Mouse (Mus musculus) neural tube, embryonic 11.5 days (tissue): ENCODE data around the gene Thoc7. TPM values are rescaled to one million over a fixed set of nuclear protein-coding genes. Genes with fewer than 3 reads are reported as not detected.

ENCODE experiments used
- ATAC-seq: fragments of 200-750 bp; cut with Nextera tagmentation; 2 replicates; pipeline ENCODE4 v1.8.0; 2017; ENCODE audit warnings: moderate number of reproducible peaks, mild to moderate bottlenecking, moderate TSS enrichment, moderate library complexity; ENCODE audit not compliant: insufficient read depth, low FRiP score, low TSS enrichment
- DNase-seq: peaks from one replicate; pipeline ENCODE4 v3.0.0-alpha.2; 2015; ENCODE audit warnings: low spot score
- H3K27ac ChIP-seq: fragments of 300-500 bp; sonication (generic); 2 replicates; pipeline ENCODE4 v1.5.1; 2014; ENCODE audit warnings: low read depth, mild to moderate bottlenecking, low read length
- H3K27me3 ChIP-seq: fragments of 300-500 bp; sonication (generic); 2 replicates; pipeline ENCODE4 v1.6.1; 2014; ENCODE audit warnings: mild to moderate bottlenecking, low read length, mixed read lengths; ENCODE audit not compliant: control insufficient read depth, insufficient read depth
- H3K36me3 ChIP-seq: fragments of 300-500 bp; sonication (generic); 2 replicates; pipeline ENCODE4 v1.6.1; 2014; ENCODE audit warnings: mild to moderate bottlenecking, low read length, moderate library complexity, mixed read lengths; ENCODE audit not compliant: control insufficient read depth, insufficient read depth
- H3K4me1 ChIP-seq: fragments of 300-500 bp; sonication (generic); 2 replicates; pipeline ENCODE4 v1.6.1; 2014; ENCODE audit warnings: low read length, mixed read lengths; ENCODE audit not compliant: control insufficient read depth, insufficient read depth
- H3K4me2 ChIP-seq: fragments of 300-500 bp; sonication (generic); 2 replicates; pipeline ENCODE4 v1.6.1; 2014; ENCODE audit warnings: low read depth, mild to moderate bottlenecking, moderate library complexity
- H3K4me3 ChIP-seq: fragments of 300-500 bp; sonication (generic); 2 replicates; pipeline ENCODE4 v1.5.1; 2014; ENCODE audit warnings: low read depth, low read length
- H3K9ac ChIP-seq: fragments of 300-500 bp; sonication (generic); 2 replicates; pipeline ENCODE4 v1.6.1; 2014; ENCODE audit warnings: mild to moderate bottlenecking, low read length
- H3K9me3 ChIP-seq: fragments of 300-500 bp; sonication (generic); 2 replicates; pipeline ENCODE4 v1.6.1; 2016; ENCODE audit warnings: low read length; ENCODE audit not compliant: control insufficient read depth
- WGBS: fragments of 180-500 bp; shearing (Covaris S2); extraction: QIAGEN DNeasy Blood & Tissue Kit; methylation state at CpG from one replicate; pipeline ENCODE4 v1.1.7; 2014; 5-methylcytosine and 5-hydroxymethylcytosine counted together
- polyA plus RNA-seq: library from polyadenylated mRNA; unstranded; fragments of >200 nt; fragmentation: Nextera tagmentation; extraction: Ambion mirVana; gene quantifications from 2 replicates; pipeline ENCODE4 v1.2.1, GENCODE M21; 2014

Gene Thoc7
- polyA plus RNA-seq, 1 experiment from 2014 or later = 225 TPM

DNA sequence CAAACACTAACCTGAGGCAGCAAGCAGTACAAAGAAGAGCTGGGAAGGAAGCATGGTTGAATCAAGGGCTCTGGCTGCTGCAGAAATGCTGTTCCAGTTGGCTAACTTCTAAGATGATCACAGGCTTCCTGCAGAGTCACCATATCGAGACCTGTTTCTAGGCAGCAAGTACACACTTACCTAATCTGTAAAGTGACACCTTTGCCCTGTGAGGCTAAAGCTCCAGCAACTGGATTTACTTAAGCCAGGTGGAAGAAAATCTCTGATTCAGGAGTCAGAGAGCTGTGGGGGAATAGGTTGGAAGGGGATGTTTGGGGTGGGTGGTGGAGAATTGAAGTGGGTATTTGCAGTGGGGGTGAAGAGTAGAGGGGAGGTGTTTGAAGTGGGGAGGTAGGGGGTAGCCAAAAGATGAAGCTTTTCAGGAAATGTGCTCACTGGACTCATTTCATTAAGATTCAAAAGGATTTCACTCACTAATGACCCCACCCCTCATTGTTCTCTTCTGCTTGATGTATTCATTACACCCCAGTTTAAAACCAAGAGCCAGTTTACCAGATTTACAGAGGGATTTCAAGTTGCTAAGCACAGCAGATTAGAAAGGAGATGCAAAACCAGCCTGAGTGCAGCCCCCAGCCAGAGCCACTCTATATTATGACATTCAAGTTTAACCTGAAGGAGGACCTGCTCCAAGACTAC is 47.1 kb downstream of the Thoc7 start, which contains the start of gene Gm281:
TSS of gene Gm281 (minus strand) at position 92 of the 696 bp plus-strand sequence.
- H3K4me2 ChIP-seq = no peak within 1 kb of the TSS
- no peaks in the 10 kb centered on the region for H3K9me3 ChIP-seq
- ATAC-seq = no peak
- no peak for DNase-seq
- no peaks in the 10 kb centered on the region for H3K4me1 ChIP-seq
- no peaks in the 10 kb centered on the region for H3K27me3 ChIP-seq
- no peak within 1 kb of the TSS for H3K27ac ChIP-seq
- no peak within 1 kb of the TSS for H3K4me3 ChIP-seq
- 64% methylated on average over 1 of the region's 1 CpGs for WGBS
- H3K9ac ChIP-seq = no peak within 1 kb of the TSS
- no peaks in the 10 kb centered on the region for H3K36me3 ChIP-seq

DNA sequence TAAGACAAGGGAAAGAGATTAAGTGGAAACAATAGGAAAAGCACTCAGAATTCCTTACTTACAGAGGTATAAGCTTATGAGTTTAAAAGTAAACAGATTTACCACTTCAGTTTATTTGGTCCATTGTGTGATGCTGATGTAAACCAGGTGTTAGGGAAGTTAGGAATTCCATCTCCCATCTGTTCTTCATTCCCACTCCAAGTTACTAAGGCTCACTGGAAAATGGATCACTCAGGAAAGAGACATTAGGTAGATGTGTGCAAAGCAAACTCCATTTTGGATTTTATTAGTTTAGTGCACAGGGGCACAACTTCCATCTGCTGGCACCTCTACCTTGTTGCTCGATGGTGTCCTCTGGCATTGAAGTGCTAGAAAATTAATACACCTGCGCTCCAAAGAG is 51.5 kb downstream of the Thoc7 start:
- ATAC-seq (no peak), DNase-seq (no peak)
- H3K4me2 ChIP-seq = no peak overlapping the region
- 93% methylated on average over 2 of the region's 2 CpGs for WGBS
- H3K9me3 ChIP-seq = no peaks in the 10 kb centered on the region
- H3K9ac ChIP-seq = no peak overlapping the region
- no peaks in the 10 kb centered on the region for H3K36me3 ChIP-seq
- no peak overlapping the region for H3K27ac ChIP-seq
- H3K4me1 ChIP-seq = no peaks in the 10 kb centered on the region
- no peaks in the 10 kb centered on the region for H3K27me3 ChIP-seq
- H3K4me3 ChIP-seq = no peak overlapping the region

DNA sequence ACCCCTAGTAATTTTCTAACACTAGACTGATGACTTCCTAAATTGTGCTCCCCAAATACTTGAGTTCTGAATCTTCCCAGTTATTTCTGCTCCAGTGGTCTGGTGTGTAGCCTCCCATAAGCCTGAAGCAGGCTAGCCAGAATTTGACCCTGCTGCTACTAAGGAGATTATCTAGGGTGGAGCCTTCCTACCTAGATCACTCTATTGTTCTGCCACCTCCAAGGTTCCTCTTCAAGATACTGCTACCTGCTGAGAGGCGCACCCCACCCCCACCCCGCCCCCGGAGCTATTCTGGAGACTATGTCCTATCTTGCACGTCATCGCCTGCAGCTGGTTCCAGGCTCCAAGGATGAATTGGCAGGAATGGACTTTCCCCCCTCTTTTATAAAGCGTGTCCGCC is 54.5 kb downstream of the Thoc7 start:
- H3K9ac ChIP-seq = no peak overlapping the region
- no peak overlapping the region for H3K4me3 ChIP-seq
- H3K27ac ChIP-seq = no peak overlapping the region
- no peaks in the 10 kb centered on the region for H3K27me3 ChIP-seq
- 85% methylated on average over 7 of the region's 7 CpGs for WGBS
- DNase-seq = no peak
- no peaks in the 10 kb centered on the region for H3K4me1 ChIP-seq
- H3K4me2 ChIP-seq = no peak overlapping the region
- H3K36me3 ChIP-seq = no peaks in the 10 kb centered on the region
- H3K9me3 ChIP-seq = no peaks in the 10 kb centered on the region
- no peak for ATAC-seq

DNA sequence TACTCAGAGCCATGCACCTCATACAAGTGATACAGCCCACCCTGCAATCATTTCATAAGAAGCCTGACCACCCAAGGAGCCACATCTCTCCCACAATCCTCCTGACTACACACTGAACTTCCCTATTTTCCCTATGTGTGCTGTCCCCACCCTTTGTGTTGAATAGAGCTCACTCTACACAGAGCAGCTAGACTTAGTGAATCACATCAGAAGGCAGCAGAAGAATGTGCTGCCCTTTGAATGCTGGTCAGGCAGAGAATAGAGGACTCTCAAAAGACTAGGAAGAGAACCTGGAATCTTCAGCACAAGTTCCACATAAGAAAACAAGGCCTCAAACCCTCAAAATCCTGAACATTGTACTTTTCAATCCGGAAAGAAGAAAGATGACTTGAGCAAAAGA is 55.2 kb downstream of the Thoc7 start:
- no peak overlapping the region for H3K4me3 ChIP-seq
- 94% methylated on average over 1 of the region's 1 CpGs for WGBS
- H3K9me3 ChIP-seq = no peaks in the 10 kb centered on the region
- no peak overlapping the region for H3K27ac ChIP-seq
- DNase-seq (no peak), ATAC-seq (no peak)
- no peaks in the 10 kb centered on the region for H3K4me1 ChIP-seq
- H3K27me3 ChIP-seq = no peaks in the 10 kb centered on the region
- H3K9ac ChIP-seq = no peak overlapping the region
- no peak overlapping the region for H3K4me2 ChIP-seq
- H3K36me3 ChIP-seq = no peaks in the 10 kb centered on the region

DNA sequence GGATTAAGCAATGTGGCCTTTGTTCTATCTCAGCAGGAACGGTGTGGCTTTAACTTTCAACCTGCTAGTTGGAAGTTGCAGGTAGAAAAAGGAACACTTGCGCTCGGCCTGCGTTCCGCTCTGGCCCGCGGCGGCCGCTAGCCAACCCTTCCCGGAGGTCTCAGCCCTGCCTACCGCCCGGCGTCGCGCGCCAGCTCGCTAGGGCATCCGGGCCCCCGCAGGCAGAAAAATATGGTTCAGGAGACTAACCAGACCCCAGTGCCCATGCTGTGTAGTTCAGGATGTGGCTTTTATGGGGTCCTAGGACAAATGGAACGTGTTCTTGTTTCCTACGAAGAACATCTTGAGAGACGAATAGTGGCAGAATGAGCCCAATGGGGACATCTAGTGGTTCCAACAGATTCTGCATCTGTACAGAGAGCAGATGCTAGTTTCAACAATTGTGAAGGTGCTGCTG is 60.0 kb downstream of the Thoc7 start:
- Histone ChIP-seq H3K9me3 (no peaks in the 10 kb centered on the region), H3K36me3 (no peaks in the 10 kb centered on the region)

More for the DNA sequence above, 60.0 kb downstream of the Thoc7 start:
- peak overlapping the region; percentile 66 for H3K9ac ChIP-seq
- no peaks in the 10 kb centered on the region for H3K27me3 ChIP-seq
- H3K4me2 ChIP-seq = peak overlapping the region; percentile 76
- H3K4me3 ChIP-seq = peak overlapping the region; percentile 49
- peak; percentile 73 for DNase-seq
- H3K4me1 ChIP-seq = no peaks in the 10 kb centered on the region
- under 1% methylated on average over 22 of the region's 22 CpGs for WGBS
- no peak overlapping the region for H3K27ac ChIP-seq
- peak; percentile 77 for ATAC-seq

Other genes with a start within 250 kb of the Thoc7 start
- not detected in 2 replicates for gene Gm281, start 47.4 kb downstream of the Thoc7 start, polyA plus RNA-seq
- 3.9 and 4.8 TPM in 2 replicates for gene Atxn7, start 412 bp downstream of the Thoc7 start, polyA plus RNA-seq
- gene Psmd6, start 159.1 kb upstream of the Thoc7 start, polyA plus RNA-seq = 309 and 319 TPM in 2 replicates
- not detected in 2 replicates for gene Olfr720, start 225.0 kb upstream of the Thoc7 start, polyA plus RNA-seq